Mouse (Mus musculus) liver, adult 2 months (tissue): Measurements from ENCODE around the gene Esrra.

Experiments
- CTCF ChIP-seq: fragments of 200-500 bp; IDR thresholded peaks from 2 replicates; pipeline ENCODE4 v1.5.1; 2011; ENCODE audit warnings: low read depth, low read length, control low read depth
- POLR2A ChIP-seq: fragments of 200-500 bp; IDR thresholded peaks from 2 replicates; pipeline ENCODE4 v1.6.1; 2011; ENCODE audit warnings: low read length, control low read depth; ENCODE audit not compliant: insufficient read depth; ENCODE audit errors: extremely low read depth

GRCm38 (mm10) chr19:6943709-6944108 lies 22.1 kb upstream of the Esrra start:
- TF ChIP-seq POLR2A (no peak), CTCF (no peak)
